Mouse (Mus musculus) G1E (cell line): Measurements from ENCODE around the gene Avpi1. TPM values are rescaled to one million over a fixed set of nuclear protein-coding genes. Genes with fewer than 3 reads are reported as not detected.

ENCODE experiments used
- ATAC-seq: 2 replicates; pipeline ENCODE4 v1.8.0; 2016; ENCODE audit warnings: mild to moderate bottlenecking; ENCODE audit not compliant: insufficient number of reproducible peaks, poor library complexity, low FRiP score, severe bottlenecking; ENCODE audit errors: extremely low read depth
- DNase-seq: peaks from one replicate; pipeline ENCODE4 v3.0.0; 2012; ENCODE audit warnings: low spot score
- H3K27me3 ChIP-seq: 2 replicates; pipeline ENCODE4 v1.6.1; 2012; ENCODE audit warnings: mild to moderate bottlenecking, low read length, inconsistent platforms; ENCODE audit not compliant: insufficient read depth
- H3K36me3 ChIP-seq: replicated peaks from 2 replicates; pipeline ENCODE3; 2012; ENCODE audit warnings: mild to moderate bottlenecking, inconsistent platforms
- H3K4me1 ChIP-seq: 2 replicates; pipeline ENCODE4 v1.6.1; 2012; ENCODE audit warnings: low read depth, low read length, inconsistent platforms, mixed read lengths; ENCODE audit not compliant: insufficient read depth
- H3K4me3 ChIP-seq: 2 replicates; pipeline ENCODE4 v1.5.1; 2012; ENCODE audit warnings: low read depth, mild to moderate bottlenecking, inconsistent platforms, low read length, moderate library complexity, mixed read lengths
- H3K9me3 ChIP-seq: replicated peaks from 2 replicates; pipeline ENCODE4 v1.6.1; 2012; ENCODE audit warnings: inconsistent platforms
- CTCF ChIP-seq: IDR thresholded peaks from 2 replicates; pipeline ENCODE4 v1.5.1; 2012; ENCODE audit warnings: low read depth, low read length, inconsistent platforms, mixed read lengths
- GATA1 ChIP-seq: IDR thresholded peaks from 2 replicates; pipeline ENCODE4 v1.6.1; 2012; ENCODE audit warnings: borderline replicate concordance, low read length, inconsistent platforms, mixed read lengths
- GATA2 ChIP-seq: IDR thresholded peaks from 2 replicates; pipeline ENCODE4 v1.6.1; 2012; ENCODE audit warnings: low read depth, low read length, inconsistent platforms, borderline replicate concordance
- POLR2AphosphoS5 ChIP-seq: IDR thresholded peaks from 2 replicates; pipeline ENCODE4 v1.6.1; 2012; ENCODE audit warnings: low read depth, low read length, inconsistent platforms; ENCODE audit not compliant: insufficient replicate concordance
- TAL1 ChIP-seq: conservative IDR thresholded peaks from 2 replicates; pipeline ENCODE4 v1.6.1; 2012; ENCODE audit warnings: low read depth, low read length, inconsistent platforms, mixed read lengths
- polyA plus RNA-seq: library from polyadenylated mRNA; stranded (reverse); fragments of >175 nt; gene quantifications from 2 replicates; pipeline ENCODE4 v1.2.3, GENCODE M21; 2012
- total RNA-seq, 2 experiments: library from RNA; stranded (forward) in 1 of 2; stranded (reverse) in 1 of 2; fragments of 200-1000 nt in 1 of 2; fragments of >200 nt in 1 of 2; fragmentation: Nextera tagmentation in 1 of 2; gene quantifications; 2 replicates each; pipeline ENCODE4 v1.2.3; 2014 to 2017

Gene Avpi1
- total and polyA plus RNA-seq, 3 experiments: 2.2 to 12.6 (median 2.8) TPM

DNA sequence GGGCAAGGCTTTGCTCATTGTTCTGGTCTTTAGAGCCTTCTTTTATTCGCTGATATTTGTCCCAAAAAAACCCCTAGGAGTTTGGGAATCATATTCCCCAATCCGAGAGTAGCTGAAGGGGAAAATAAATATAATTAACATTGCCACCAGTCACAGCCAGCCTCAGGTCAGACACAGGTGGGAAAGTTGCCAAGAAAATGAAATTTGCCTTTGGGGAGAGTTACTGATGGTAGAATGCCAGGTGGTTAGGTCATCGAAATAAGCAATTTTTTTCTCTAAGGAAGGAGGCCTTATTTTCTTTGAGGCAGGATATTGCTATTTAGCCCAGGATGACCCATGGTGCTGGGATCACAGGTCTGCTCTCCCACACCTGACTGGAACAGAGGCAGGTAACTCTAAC, 37.9 kb upstream of the Avpi1 start:
- peaks cover 4% of the 10 kb centered on the region for H3K9me3 ChIP-seq
- peaks cover 35% of the 10 kb centered on the region for H3K27me3 ChIP-seq
- peaks cover 57% of the 10 kb centered on the region for H3K4me1 ChIP-seq
- DNase-seq: no peak
- H3K4me3 ChIP-seq: no peak overlapping the region
- no peak for ATAC-seq
- H3K36me3 ChIP-seq: peaks cover 4% of the 10 kb centered on the region
- no peak for TF ChIP-seq GATA2
- no peak for TF ChIP-seq CTCF
- no peak for TF ChIP-seq POLR2AphosphoS5
- no peak for TF ChIP-seq TAL1
- TF ChIP-seq GATA1: no peak

GRCm38 (mm10) chr19:42166130-42166529, 37.3 kb upstream of the Avpi1 start:
- peaks cover 4% of the 10 kb centered on the region for H3K9me3 ChIP-seq
- no peaks in the 10 kb centered on the region for H3K36me3 ChIP-seq
- DNase-seq (peak; percentile 46), ATAC-seq (no peak)
- TF ChIP-seq TAL1 (no peak), CTCF (peak; percentile 85)
- no peak overlapping the region; the same call in 1 of the 2 replicates for H3K4me3 ChIP-seq
- peaks cover 35% of the 10 kb centered on the region for H3K27me3 ChIP-seq
- peaks cover 51% of the 10 kb centered on the region for H3K4me1 ChIP-seq

GRCm38 (mm10) chr19:42164188-42164587, 35.3 kb upstream of the Avpi1 start:
- ATAC-seq: no peak

DNA sequence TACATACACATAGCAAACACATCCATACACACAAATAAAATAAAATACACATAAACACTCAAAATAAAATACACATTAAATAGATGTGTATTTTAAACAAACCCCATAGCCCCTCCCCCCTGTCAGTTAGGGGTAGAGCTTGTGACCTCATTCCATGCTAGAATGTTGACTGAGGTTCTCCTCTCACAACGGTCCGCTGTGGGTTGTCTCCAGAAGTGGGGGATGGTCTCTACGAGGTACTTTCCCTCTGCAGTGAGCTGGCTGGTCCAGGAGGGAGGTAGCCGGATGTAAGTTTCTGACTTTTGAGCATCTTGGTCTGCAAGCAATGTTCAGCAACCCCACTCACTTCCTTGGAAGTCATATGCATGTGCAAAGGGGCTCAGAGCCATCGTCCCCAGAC, 34.9 kb upstream of the Avpi1 start, which contains the start of gene Zfyve27:
Gene Zfyve27 (plus strand): TSS at position 188 of the 400 bp plus-strand sequence.
- no peak for TF ChIP-seq GATA1
- no peak for TF ChIP-seq GATA2
- TF ChIP-seq POLR2AphosphoS5: no peak
- TF ChIP-seq CTCF: no peak
- TF ChIP-seq TAL1: no peak
- peaks cover 31% of the 10 kb centered on the region for H3K27me3 ChIP-seq
- peaks cover 36% of the 10 kb centered on the region for H3K4me1 ChIP-seq
- no peak within 1 kb of the TSS for H3K4me3 ChIP-seq
- H3K36me3 ChIP-seq: no peaks in the 10 kb centered on the region
- peaks cover 4% of the 10 kb centered on the region for H3K9me3 ChIP-seq
- no peak for DNase-seq
- no peak for ATAC-seq

More at GRCm38 (mm10) chr19:42164188-42164587, 35.3 kb upstream of the Avpi1 start:
- TF ChIP-seq POLR2AphosphoS5 (no peak), CTCF (no peak), GATA1 (no peak), GATA2 (no peak), TAL1 (no peak)
- Histone ChIP-seq H3K27me3 (peaks cover 36% of the 10 kb centered on the region), H3K9me3 (peaks cover 4% of the 10 kb centered on the region), H3K4me1 (peaks cover 36% of the 10 kb centered on the region), H3K36me3 (no peaks in the 10 kb centered on the region), H3K4me3 (no peak overlapping the region)
- no peak for DNase-seq

DNA sequence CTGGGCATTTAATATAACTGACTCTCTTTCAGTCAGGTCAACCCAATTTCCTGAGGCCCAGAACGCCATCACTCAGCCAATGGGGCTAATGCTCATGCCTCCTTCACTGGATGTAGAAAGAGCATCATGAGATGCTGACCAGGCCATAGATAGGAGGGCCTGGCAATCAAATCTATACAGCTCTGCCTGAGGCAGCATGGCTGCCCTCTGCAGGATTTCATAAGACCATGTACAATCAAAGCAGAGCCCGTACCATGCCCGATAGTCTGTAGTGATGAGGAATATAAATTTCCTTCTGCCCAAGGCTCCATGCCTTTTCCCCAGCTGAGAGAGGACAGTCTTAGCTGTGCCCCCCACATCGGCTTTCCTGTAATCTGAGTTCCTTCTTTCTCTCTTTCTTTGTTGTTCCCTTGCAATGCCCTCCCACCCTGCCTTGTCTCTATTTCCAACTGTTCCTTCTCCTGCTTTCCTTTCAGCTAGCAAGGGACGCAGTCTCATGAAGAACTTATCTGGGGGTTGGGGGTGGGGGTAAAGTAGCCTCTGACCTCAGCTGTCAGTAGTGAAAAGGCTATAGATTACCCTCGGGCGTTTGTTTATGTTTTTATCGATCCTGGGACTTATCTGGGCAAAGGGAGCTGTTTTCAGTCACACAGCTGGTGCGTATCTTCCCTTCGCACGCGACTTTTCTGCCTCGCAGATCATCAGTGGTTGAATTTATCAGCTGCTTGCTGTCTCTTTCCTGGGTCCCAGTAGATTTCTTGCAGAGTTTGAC, 29.6 kb upstream of the Avpi1 start:
- TF ChIP-seq GATA1: no peak
- peak; percentile 61 for TF ChIP-seq TAL1
- no peak for DNase-seq
- no peaks in the 10 kb centered on the region for H3K36me3 ChIP-seq
- peak; percentile 63 for ATAC-seq
- no peaks in the 10 kb centered on the region for H3K9me3 ChIP-seq
- H3K4me3 ChIP-seq: no peak overlapping the region
- peaks cover 28% of the 10 kb centered on the region for H3K27me3 ChIP-seq
- H3K4me1 ChIP-seq: peaks cover 16% of the 10 kb centered on the region

DNA sequence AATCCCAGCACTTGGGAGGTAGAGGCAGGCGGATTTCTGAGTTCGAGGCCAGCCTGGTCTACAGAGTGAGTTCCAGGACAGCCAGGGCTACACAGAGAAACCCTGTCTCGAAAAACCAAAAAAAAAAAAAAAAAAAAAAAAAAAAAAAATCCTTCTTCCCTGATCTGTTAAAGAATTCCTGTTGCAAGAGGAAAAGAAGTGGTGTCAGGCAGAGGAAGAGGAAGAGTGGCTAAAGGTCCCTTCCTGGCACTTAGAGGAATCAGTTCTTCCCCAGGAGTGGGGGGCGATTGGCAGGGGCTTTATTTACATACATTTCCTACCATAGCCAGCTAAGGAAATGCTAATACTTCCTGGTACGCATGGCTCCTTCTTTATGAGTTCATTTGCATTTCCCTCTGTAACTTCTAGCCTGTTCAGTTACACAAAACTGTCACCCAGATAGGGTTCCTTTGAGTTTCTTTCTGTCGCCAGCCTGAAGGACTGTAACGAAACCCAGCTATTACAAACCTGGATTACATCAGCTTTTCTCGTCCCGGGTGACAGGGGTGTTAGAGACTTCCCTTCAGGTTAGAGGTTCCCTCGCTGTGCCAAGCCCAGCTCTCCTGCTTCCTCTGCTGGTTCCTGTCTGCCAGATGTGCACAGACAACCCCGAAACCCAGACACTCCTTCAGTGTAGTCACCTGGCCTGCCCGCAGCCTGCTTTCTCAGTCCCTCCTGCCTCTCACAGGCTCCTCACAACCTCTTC, 28.8 kb upstream of the Avpi1 start:
- H3K4me3 ChIP-seq: no peak overlapping the region
- H3K4me1 ChIP-seq: peaks cover 16% of the 10 kb centered on the region
- H3K36me3 ChIP-seq: no peaks in the 10 kb centered on the region
- no peaks in the 10 kb centered on the region for H3K9me3 ChIP-seq
- ATAC-seq (no peak), DNase-seq (no peak)
- H3K27me3 ChIP-seq: peaks cover 34% of the 10 kb centered on the region
- TF ChIP-seq GATA1: no peak
- TF ChIP-seq TAL1: no peak
- no peak for TF ChIP-seq CTCF
- TF ChIP-seq POLR2AphosphoS5: no peak
- TF ChIP-seq GATA2: no peak
